Mouse (Mus musculus) kidney, adult 10 weeks (tissue): ENCODE measurements around the gene Tas2r123. TPM values are rescaled to one million over a fixed set of nuclear protein-coding genes. Genes with fewer than 3 reads are reported as not detected.

ENCODE experiments used
- polyA plus RNA-seq: library from polyadenylated mRNA; stranded (reverse); fragments of 350-450 nt; fragmentation: Illumina TruSeq; extraction: RNeasy Lipid Tissue Mini Kit (QIAGEN cat#74804); gene quantifications from one replicate; pipeline ENCODE4 v1.2.3, GENCODE M21; 2014; ENCODE audit warnings: low read depth, low replicate concordance

The Tas2r123 gene
- polyA plus RNA-seq = not detected

DNA sequence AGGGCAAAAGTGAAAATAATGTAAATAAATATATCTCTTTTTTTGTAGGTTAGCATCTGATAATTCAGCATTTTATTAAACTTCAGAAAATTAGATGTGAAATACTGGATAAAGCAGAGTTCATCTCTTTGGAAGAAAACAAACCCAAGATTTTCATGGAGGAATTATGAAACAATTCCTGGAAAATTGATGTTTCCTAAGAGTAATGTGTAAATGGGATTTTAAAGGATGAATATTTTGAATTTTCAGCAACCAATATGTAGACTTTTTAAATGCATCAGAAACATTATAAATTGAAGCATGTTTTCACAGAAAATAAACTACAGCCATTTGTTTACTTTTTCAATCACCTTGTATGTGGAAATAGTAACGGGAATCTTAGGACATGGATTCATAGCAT, at the start of gene Tas2r123:
Gene Tas2r123, plus strand, starts transcription at position 301 of the 400 bp plus-strand sequence.

DNA sequence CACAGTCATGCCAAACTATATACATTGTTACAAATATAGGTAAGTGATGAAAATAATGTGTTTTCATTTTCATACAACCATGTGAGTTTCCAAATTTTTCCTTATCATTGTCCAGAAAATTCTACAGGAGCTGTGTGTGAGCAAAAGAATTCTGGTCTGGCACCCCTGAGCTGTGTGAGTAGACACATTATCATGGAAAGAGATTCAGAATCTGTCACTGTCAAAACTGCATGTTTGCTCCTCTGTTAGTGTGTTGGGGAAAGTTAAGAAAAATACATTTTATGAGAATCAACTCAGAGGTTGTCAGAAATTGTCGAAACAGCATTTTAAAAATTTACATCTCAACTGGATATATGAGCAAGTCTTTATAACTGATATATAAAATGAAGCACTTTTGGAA, 44.4 kb upstream of the Tas2r123 start, which contains the start of gene Tas2r117:
Gene Tas2r117, plus strand, starts transcription at position 301 of the 400 bp plus-strand sequence.

DNA sequence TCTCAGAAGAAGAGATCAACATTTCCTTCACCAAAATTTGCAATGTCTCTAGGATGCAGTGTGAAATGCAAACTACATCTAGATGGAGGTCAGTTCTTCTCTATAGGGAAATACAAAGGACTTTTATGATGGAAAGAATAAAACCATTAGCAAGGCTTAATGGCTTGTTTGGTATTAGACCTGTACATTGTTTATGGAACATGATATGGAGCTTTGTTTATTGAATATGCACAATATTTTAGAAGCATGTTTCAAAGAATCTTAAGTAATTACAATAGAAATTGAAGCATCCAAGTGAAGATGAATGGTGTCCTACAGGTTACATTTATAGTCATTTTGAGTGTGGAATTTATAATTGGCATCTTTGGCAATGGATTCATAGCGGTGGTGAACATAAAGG, 8.2 kb downstream of the Tas2r123 start, which contains the start of gene Tas2r116:
Gene Tas2r116, plus strand, starts transcription at position 301 of the 400 bp plus-strand sequence.

DNA sequence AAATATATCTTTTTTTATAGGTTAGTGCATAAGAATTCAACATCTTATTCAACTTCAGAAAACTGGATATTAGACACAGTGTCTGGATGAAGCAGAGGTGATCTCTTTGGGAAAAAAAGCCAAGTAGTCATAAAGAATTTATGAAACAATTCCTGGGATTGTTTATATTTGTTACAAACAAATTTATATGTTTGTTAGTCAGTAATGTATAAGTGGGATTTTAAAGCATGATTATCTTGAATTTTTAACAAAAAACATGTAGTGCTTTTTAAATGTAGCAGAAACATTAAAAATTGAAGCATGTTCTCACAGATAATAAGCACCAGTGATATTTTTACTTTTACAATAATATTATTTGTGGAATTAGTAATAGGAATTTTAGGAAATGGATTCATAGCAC, 20.8 kb downstream of the Tas2r123 start, which contains the start of gene Tas2r110:
Gene Tas2r110, plus strand, starts transcription at position 301 of the 400 bp plus-strand sequence.

DNA sequence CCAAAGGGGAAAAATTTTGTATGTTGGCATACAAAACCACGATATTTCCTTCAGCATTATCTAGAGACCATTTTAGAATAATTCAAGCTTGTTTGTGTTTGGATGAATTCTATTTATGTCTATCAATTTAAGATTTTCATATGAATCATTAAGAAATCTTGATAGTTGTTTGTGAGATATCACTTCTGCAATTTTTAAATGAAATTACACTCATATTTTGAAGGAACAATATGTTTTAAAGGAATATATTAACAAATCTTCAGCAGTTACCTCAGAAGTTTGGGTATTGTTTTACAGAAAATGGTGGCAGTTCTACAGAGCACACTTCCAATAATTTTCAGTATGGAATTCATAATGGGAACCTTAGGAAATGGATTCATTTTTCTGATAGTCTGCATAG, 45.8 kb downstream of the Tas2r123 start, which contains the start of gene Tas2r113:
Gene Tas2r113, plus strand, starts transcription at position 301 of the 400 bp plus-strand sequence.

Other genes starting within 250 kb of the Tas2r123 start
- not detected for gene A630073D07Rik, start 195.6 kb upstream of the Tas2r123 start, polyA plus RNA-seq
- gene Tas2r120, start 190.2 kb upstream of the Tas2r123 start, polyA plus RNA-seq = not detected
- not detected for gene Tas2r121, start 146.1 kb upstream of the Tas2r123 start, polyA plus RNA-seq
- not detected for gene Tas2r122, start 135.2 kb upstream of the Tas2r123 start, polyA plus RNA-seq
- not detected for gene Tas2r115, start 109.1 kb upstream of the Tas2r123 start, polyA plus RNA-seq
- gene Tas2r124, start 92.4 kb upstream of the Tas2r123 start, polyA plus RNA-seq = not detected
- not detected for gene Tas2r102, start 85.0 kb upstream of the Tas2r123 start, polyA plus RNA-seq
- gene Tas2r136, start 69.0 kb upstream of the Tas2r123 start, polyA plus RNA-seq = not detected
- not detected for gene Tas2r117, start 44.3 kb upstream of the Tas2r123 start, polyA plus RNA-seq
- not detected for gene Tas2r116, start 8.3 kb downstream of the Tas2r123 start, polyA plus RNA-seq
- not detected for gene Tas2r110, start 20.9 kb downstream of the Tas2r123 start, polyA plus RNA-seq
- not detected for gene Tas2r113, start 45.9 kb downstream of the Tas2r123 start, polyA plus RNA-seq
- not detected for gene Tas2r125, start 62.5 kb downstream of the Tas2r123 start, polyA plus RNA-seq
- gene Tas2r129, start 104.0 kb downstream of the Tas2r123 start, polyA plus RNA-seq = not detected
- not detected for gene Tas2r131, start 110.8 kb downstream of the Tas2r123 start, polyA plus RNA-seq
- not detected for gene Tas2r109, start 133.8 kb downstream of the Tas2r123 start, polyA plus RNA-seq
- gene Tas2r103, start 190.0 kb downstream of the Tas2r123 start, polyA plus RNA-seq = not detected
- gene Tas2r140, start 208.7 kb downstream of the Tas2r123 start, polyA plus RNA-seq = not detected